Mouse (Mus musculus): ENCODE data around the gene Grm1. TPM values are rescaled to one million over a fixed set of nuclear protein-coding genes. Genes with fewer than 3 reads are reported as not detected.

Gene Grm1
- polyA plus RNA-seq, 1 experiment from 2014 or later: 0.09 TPM

DNA sequence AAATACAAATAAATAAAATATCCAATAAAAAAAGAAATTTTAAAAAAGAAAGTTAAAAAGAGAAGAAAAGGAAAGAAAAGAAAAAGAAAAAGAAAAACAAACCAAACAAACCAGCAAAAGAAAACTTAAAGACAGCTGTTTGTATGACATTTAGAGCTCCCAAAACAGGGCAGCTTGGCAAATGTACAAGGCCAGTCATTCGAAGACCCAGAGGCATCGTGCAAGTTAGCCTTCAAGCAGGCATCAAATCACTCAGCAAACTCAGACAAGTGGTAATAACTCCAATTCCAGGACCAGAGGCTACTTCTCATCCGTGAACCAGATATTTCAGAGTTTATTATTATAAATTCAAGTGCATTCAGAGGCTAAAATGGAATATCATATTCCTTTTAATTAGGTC is 355.7 kb downstream of the Grm1 start:
- H3K9me3 ChIP-seq (ENCODE audit: control insufficient read depth, low read length): no peaks in the 10 kb centered on the region
- no peaks in the 10 kb centered on the region for H3K36me3 ChIP-seq (ENCODE audit: control insufficient read depth, insufficient read depth, low read length)
- H3K4me2 ChIP-seq (ENCODE audit: low read depth, low read length): no peak overlapping the region
- no peak overlapping the region for H3K9ac ChIP-seq (ENCODE audit: low read depth, low read length)
- H3K4me1 ChIP-seq (ENCODE audit: control insufficient read depth, insufficient read depth, low read length): no peaks in the 10 kb centered on the region
- 87% methylated on average over 3 of the region's 3 CpGs for WGBS
- no peak for ATAC-seq
- H3K4me3 ChIP-seq (ENCODE audit: low read length): no peak overlapping the region
- no peak overlapping the region for H3K27ac ChIP-seq (ENCODE audit: low read length)
- no peaks in the 10 kb centered on the region for H3K27me3 ChIP-seq (replicated peaks; ENCODE audit: control insufficient read depth, insufficient read depth, low read length)

DNA sequence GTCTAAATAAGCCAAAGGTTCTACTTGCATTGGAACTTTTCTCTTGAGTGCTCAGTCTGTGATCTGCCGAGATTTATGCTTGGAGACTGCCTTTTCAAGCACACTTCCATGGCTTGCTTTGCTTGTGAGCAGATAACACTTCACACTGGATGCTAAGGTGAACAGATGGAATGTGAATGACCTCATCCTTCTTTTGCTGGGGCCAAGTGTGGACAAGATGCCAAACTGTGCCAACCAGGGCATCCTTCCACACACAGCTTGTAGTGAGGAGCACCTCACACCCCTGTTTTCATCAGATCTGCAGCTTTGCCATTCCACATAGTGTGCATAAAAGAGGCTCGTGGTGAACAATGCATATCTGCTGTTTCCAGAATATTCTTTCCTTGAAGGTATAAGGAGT is 371.3 kb downstream of the Grm1 start:
- H3K36me3 ChIP-seq (ENCODE audit: control insufficient read depth, insufficient read depth, low read length): no peaks in the 10 kb centered on the region
- no peak overlapping the region for H3K4me2 ChIP-seq (ENCODE audit: low read depth, low read length)
- no peaks in the 10 kb centered on the region for H3K27me3 ChIP-seq (replicated peaks; ENCODE audit: control insufficient read depth, insufficient read depth, low read length)
- 77% methylated on average over 2 of the region's 2 CpGs for WGBS
- no peak overlapping the region for H3K27ac ChIP-seq (ENCODE audit: low read length)
- H3K9ac ChIP-seq (ENCODE audit: low read depth, low read length): no peak overlapping the region
- H3K4me1 ChIP-seq (ENCODE audit: control insufficient read depth, insufficient read depth, low read length): no peaks in the 10 kb centered on the region
- ATAC-seq: no peak
- no peaks in the 10 kb centered on the region for H3K9me3 ChIP-seq (ENCODE audit: control insufficient read depth, low read length)
- H3K4me3 ChIP-seq (ENCODE audit: low read length): no peak overlapping the region

DNA sequence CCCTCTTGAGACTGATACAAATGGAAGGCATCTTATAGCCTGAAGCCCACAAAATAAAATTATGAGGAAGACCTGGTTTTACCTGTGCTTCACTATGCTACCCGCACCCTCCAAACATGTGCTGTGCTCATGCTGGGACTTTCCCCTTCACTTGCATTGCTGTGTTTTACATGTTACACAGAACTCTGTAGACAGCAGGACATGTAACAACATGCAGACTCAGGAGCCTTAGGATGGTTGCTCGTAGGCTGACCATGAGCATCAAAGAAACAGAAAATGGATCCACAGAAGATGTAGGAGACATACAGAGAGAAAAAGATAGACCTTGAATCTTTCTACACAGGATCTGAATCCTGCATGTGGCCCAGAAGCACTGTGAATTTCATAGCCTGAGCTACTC is 371.8 kb downstream of the Grm1 start:
- no peak for ATAC-seq
- 88% methylated on average over 2 of the region's 2 CpGs for WGBS
- Histone ChIP-seq H3K36me3 (ENCODE audit: control insufficient read depth, insufficient read depth, low read length) (no peaks in the 10 kb centered on the region), H3K4me3 (ENCODE audit: low read length) (no peak overlapping the region), H3K9me3 (ENCODE audit: control insufficient read depth, low read length) (no peaks in the 10 kb centered on the region), H3K4me2 (ENCODE audit: low read depth, low read length) (no peak overlapping the region), H3K27me3 (replicated peaks; ENCODE audit: control insufficient read depth, insufficient read depth, low read length) (no peaks in the 10 kb centered on the region), H3K27ac (ENCODE audit: low read length) (no peak overlapping the region), H3K4me1 (ENCODE audit: control insufficient read depth, insufficient read depth, low read length) (no peaks in the 10 kb centered on the region), H3K9ac (ENCODE audit: low read depth, low read length) (no peak overlapping the region)

DNA sequence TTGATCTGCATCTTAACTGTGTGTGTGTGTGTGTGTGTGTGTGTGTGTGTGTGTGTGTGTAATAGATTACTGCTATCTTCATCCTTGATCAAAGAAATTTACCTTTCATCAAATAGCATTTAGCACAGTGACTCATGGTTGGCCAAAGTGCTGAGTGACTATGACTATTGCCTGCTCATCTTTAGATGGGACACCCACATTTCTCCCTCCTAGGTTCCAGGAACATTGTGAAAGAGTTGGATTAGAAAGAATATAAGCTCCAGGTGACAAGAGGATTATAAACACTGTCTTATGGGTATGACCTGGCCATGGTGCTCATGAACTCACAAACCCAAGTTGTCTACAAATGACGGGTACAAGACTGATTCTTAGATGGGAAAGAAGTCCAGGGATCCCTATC is 374.1 kb downstream of the Grm1 start:
- no peak for ATAC-seq
- H3K27ac ChIP-seq (ENCODE audit: low read length): no peak overlapping the region
- no peak overlapping the region for H3K4me3 ChIP-seq (ENCODE audit: low read length)
- H3K27me3 ChIP-seq (replicated peaks; ENCODE audit: control insufficient read depth, insufficient read depth, low read length): no peaks in the 10 kb centered on the region
- no peak overlapping the region for H3K4me2 ChIP-seq (ENCODE audit: low read depth, low read length)
- no peaks in the 10 kb centered on the region for H3K9me3 ChIP-seq (ENCODE audit: control insufficient read depth, low read length)
- no peaks in the 10 kb centered on the region for H3K36me3 ChIP-seq (ENCODE audit: control insufficient read depth, insufficient read depth, low read length)
- H3K4me1 ChIP-seq (ENCODE audit: control insufficient read depth, insufficient read depth, low read length): no peaks in the 10 kb centered on the region
- WGBS: 73% methylated on average over 1 of the region's 1 CpGs
- no peak overlapping the region for H3K9ac ChIP-seq (ENCODE audit: low read depth, low read length)

DNA sequence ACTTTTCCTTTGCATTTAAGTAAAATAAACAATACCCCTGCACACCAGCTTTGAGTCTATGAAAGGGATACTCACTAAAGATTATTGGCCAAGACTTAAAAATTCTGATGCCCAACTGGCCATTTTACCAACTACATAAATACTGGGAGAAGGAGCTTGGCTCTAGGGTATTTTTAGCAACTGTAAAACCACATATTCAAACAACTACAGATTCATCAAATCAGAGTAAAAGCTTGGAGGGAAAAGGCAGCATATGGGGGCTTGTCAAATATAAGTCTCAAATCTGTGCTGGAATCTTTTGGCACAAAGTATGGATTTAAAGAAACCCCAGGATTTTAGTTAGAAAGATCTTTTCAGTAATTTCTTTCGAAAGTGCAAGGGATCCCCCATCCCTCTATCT is 380.8 kb downstream of the Grm1 start:
- no peak overlapping the region for H3K9ac ChIP-seq (ENCODE audit: low read depth, low read length)
- H3K27me3 ChIP-seq (replicated peaks; ENCODE audit: control insufficient read depth, insufficient read depth, low read length): no peaks in the 10 kb centered on the region
- 78% methylated on average over 1 of the region's 1 CpGs for WGBS
- H3K27ac ChIP-seq (ENCODE audit: low read length): no peak overlapping the region
- no peaks in the 10 kb centered on the region for H3K36me3 ChIP-seq (ENCODE audit: control insufficient read depth, insufficient read depth, low read length)
- no peaks in the 10 kb centered on the region for H3K9me3 ChIP-seq (ENCODE audit: control insufficient read depth, low read length)
- no peak for ATAC-seq
- H3K4me3 ChIP-seq (ENCODE audit: low read length): no peak overlapping the region
- no peak overlapping the region for H3K4me2 ChIP-seq (ENCODE audit: low read depth, low read length)
- no peaks in the 10 kb centered on the region for H3K4me1 ChIP-seq (ENCODE audit: control insufficient read depth, insufficient read depth, low read length)

DNA sequence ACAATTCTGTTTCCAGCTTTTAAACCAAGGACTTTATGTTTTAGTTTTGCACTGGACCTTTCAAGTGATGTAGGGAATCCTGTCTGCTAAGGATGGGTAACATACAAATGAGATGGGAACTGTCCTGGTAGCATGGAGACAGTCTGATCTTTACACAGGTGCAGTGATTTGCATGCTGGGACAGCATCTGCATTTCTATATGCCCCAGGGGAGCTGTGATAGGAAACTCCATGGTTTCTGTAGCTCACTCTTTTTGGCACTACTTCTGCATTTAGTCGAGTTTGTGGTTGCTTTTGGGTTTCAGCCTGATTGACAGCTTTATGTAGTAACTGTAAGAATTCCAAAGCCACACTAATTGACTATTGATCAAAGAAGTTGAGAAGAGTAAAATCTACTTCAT is 381.3 kb downstream of the Grm1 start:
- H3K36me3 ChIP-seq (ENCODE audit: control insufficient read depth, insufficient read depth, low read length): no peaks in the 10 kb centered on the region
- WGBS: 43% methylated on average over 1 of the region's 1 CpGs
- H3K4me2 ChIP-seq (ENCODE audit: low read depth, low read length): no peak overlapping the region
- H3K4me1 ChIP-seq (ENCODE audit: control insufficient read depth, insufficient read depth, low read length): no peaks in the 10 kb centered on the region
- no peak for ATAC-seq
- H3K9ac ChIP-seq (ENCODE audit: low read depth, low read length): no peak overlapping the region
- H3K4me3 ChIP-seq (ENCODE audit: low read length): no peak overlapping the region
- H3K27ac ChIP-seq (ENCODE audit: low read length): no peak overlapping the region
- no peaks in the 10 kb centered on the region for H3K9me3 ChIP-seq (ENCODE audit: control insufficient read depth, low read length)
- no peaks in the 10 kb centered on the region for H3K27me3 ChIP-seq (replicated peaks; ENCODE audit: control insufficient read depth, insufficient read depth, low read length)

DNA sequence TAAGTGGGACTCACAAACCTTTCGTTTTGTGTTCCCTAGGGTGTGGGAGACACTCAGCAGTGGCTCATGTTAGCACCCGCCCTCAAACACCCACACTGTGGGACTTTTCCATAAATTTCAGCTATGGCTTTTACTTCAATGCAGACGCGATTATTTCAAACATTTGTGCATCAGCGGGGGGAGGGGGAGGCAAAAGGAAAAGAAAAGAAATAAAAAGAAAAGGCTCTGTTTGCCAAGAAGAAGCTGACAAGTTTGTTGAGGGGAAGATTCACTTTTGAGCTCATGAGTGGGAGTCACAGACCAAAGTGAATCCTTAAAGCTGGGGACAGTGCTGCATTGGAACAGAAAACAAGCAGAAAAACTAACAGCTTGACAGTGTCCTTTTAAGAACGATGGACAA is 384.7 kb downstream of the Grm1 start:
- H3K36me3 ChIP-seq (ENCODE audit: control insufficient read depth, insufficient read depth, low read length): no peaks in the 10 kb centered on the region
- no peaks in the 10 kb centered on the region for H3K4me1 ChIP-seq (ENCODE audit: control insufficient read depth, insufficient read depth, low read length)
- H3K4me3 ChIP-seq (ENCODE audit: low read length): no peak overlapping the region
- no peak for ATAC-seq
- H3K9me3 ChIP-seq (ENCODE audit: control insufficient read depth, low read length): no peaks in the 10 kb centered on the region
- H3K9ac ChIP-seq (ENCODE audit: low read depth, low read length): no peak overlapping the region
- no peak overlapping the region for H3K4me2 ChIP-seq (ENCODE audit: low read depth, low read length)
- 66% methylated on average over 6 of the region's 6 CpGs for WGBS
- no peak overlapping the region for H3K27ac ChIP-seq (ENCODE audit: low read length)
- no peaks in the 10 kb centered on the region for H3K27me3 ChIP-seq (replicated peaks; ENCODE audit: control insufficient read depth, insufficient read depth, low read length)

DNA sequence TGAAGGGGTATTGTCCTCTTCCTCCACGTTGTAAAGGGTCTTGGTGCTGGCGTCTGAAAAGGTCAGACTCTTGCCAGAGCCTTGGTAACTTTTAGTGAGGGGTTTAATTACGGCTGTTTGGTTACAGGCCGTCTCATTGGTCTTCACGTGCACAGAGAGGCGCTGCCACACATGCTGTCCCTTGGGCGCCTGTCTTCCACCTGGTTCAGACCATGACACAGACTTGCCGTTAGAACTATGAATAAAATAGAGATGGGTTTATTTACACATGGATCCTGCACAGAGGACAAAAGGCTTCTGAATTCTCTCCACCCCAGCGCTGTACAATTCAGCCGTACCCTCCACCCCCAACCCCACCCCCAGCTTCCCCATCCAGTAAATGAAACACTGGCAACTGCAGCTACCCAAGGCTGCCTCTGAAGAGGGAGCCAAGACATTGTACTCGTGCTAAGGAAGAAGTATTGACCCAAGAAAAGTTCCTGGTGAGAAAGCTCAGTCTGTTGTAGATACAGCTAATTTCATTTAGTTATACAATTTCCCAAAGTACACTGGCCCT is 392.4 kb downstream of the Grm1 start:
- no peak for ATAC-seq
- Histone ChIP-seq H3K4me2 (ENCODE audit: low read depth, low read length) (peak overlapping the region; percentile 78), H3K9me3 (ENCODE audit: control insufficient read depth, low read length) (no peaks in the 10 kb centered on the region), H3K27me3 (replicated peaks; ENCODE audit: control insufficient read depth, insufficient read depth, low read length) (no peaks in the 10 kb centered on the region; the same call in 1 of the 2 replicates), H3K4me3 (ENCODE audit: low read length) (peak overlapping the region; percentile 44), H3K9ac (ENCODE audit: low read depth, low read length) (peak overlapping the region; percentile 60; the same call in 1 of the 2 replicates), H3K36me3 (ENCODE audit: control insufficient read depth, insufficient read depth, low read length) (no peaks in the 10 kb centered on the region), H3K27ac (ENCODE audit: low read length) (no peak overlapping the region), H3K4me1 (ENCODE audit: control insufficient read depth, insufficient read depth, low read length) (peaks cover 7% of the 10 kb centered on the region)
- 17% methylated on average over 11 of the region's 11 CpGs for WGBS

DNA sequence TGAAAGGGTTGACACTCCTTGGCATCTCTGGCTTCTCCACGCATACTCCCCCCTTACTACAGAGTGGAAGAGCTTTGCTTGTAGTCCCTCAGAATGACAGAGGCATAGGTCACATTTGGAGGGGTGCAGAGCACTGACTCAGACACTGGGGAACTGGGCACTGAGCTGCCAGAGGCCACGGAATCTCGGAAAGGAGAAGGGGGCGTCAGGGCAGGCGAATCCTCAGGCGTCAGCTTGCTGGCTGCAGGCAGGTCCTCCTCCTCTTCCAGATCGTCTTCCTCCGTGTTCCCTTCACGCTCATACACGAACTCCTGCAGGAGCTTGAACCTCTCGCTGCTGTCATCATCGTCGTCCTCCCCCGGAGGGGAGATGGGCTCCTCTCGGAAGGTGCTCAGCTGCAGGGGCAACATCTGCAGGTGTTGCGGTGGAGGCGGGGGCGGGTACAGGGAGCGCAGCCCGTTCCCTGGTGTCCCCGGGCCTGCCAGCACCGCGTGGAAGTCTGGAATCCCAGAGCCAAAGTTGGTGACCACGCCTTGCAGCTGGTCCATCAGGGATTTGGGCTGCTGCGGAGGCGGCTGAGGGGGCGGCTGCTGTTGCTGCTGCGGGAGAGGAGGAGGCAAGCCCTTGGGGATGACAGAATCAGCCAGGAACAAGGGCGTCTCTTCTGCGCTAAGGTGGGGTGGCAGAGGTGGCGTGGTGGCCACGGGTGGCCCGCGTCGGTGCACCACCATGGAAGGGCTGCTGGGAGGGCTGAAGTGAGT is 393.1 kb downstream of the Grm1 start:
- Histone ChIP-seq H3K27ac (ENCODE audit: low read length) (no peak overlapping the region), H3K27me3 (replicated peaks; ENCODE audit: control insufficient read depth, insufficient read depth, low read length) (no peaks in the 10 kb centered on the region; the same call in 1 of the 2 replicates), H3K9me3 (ENCODE audit: control insufficient read depth, low read length) (no peaks in the 10 kb centered on the region), H3K4me3 (ENCODE audit: low read length) (peak overlapping the region; percentile 44), H3K9ac (ENCODE audit: low read depth, low read length) (peak overlapping the region; percentile 60), H3K36me3 (ENCODE audit: control insufficient read depth, insufficient read depth, low read length) (no peaks in the 10 kb centered on the region), H3K4me2 (ENCODE audit: low read depth, low read length) (peak overlapping the region; percentile 78), H3K4me1 (ENCODE audit: control insufficient read depth, insufficient read depth, low read length) (peaks cover 7% of the 10 kb centered on the region)
- ATAC-seq: 0 out of 2 replicates have a peak, but pooled peaks have one; percentile 18
- WGBS: 4% methylated on average over 35 of the region's 35 CpGs

Measured in intestine, embryonic 16.5 days (tissue).